Mouse (Mus musculus): ENCODE measurements at regions not wholly inside any gene's neighbourhood (a gene's known extent, or its start where the extent isn't known, plus 50 kb on each side); places are given as distances from the start of the nearest gene placed in this dataset.

GRCm38 (mm10) chr8:31518903-31519302, 1909.6 kb upstream of the 5930422O12Rik start:
- H3K27me3 ChIP-seq (ENCODE audit: control insufficient read depth, insufficient read depth, low read length), result no peaks in the 10 kb centered on the region

GRCm38 (mm10) chr8:31520991-31521448, 1907.5 kb upstream of the 5930422O12Rik start:
- Histone ChIP-seq H3K4me1 (ENCODE audit: control insufficient read depth, insufficient read depth, low read length) (peaks cover 6% of the 10 kb centered on the region), H3K27me3 (ENCODE audit: control insufficient read depth, insufficient read depth, low read length) (no peaks in the 10 kb centered on the region), H3K79me2 (ENCODE audit: control insufficient read depth, insufficient read depth, low read length) (no peaks in the 10 kb centered on the region), H3K4me3 (ENCODE audit: insufficient read depth, low read depth, low read length) (no peak overlapping the region), H3K36me3 (ENCODE audit: control insufficient read depth, insufficient read depth, low read length) (no peaks in the 10 kb centered on the region), H3K9ac (ENCODE audit: low read depth, low read length) (no peak overlapping the region), H3K27ac (replicated peaks; ENCODE audit: insufficient read depth, low read depth, low read length) (peak overlapping the region; percentile 71)
- WGBS, result 17% methylated on average over 2 of the region's 2 CpGs
- TF ChIP-seq CTCF (IDR thresholded peaks at IDR 0.05; ENCODE audit: low read depth, low read length) (no peak), POLR2A (IDR thresholded peaks at IDR 0.05; ENCODE audit: extremely low read depth, insufficient read depth, low read length) (no peak)
- DNase-seq (ENCODE audit: extremely low read depth, low read depth, low spot score), result peak; percentile 92

More at GRCm38 (mm10) chr8:31518903-31519302, 1909.6 kb upstream of the 5930422O12Rik start:
- Histone ChIP-seq H3K4me3 (ENCODE audit: insufficient read depth, low read depth, low read length) (no peak overlapping the region), H3K4me1 (ENCODE audit: control insufficient read depth, insufficient read depth, low read length) (peaks cover 6% of the 10 kb centered on the region), H3K79me2 (ENCODE audit: control insufficient read depth, insufficient read depth, low read length) (no peaks in the 10 kb centered on the region), H3K9ac (ENCODE audit: low read depth, low read length) (no peak overlapping the region), H3K36me3 (ENCODE audit: control insufficient read depth, insufficient read depth, low read length) (no peaks in the 10 kb centered on the region), H3K27ac (replicated peaks; ENCODE audit: insufficient read depth, low read depth, low read length) (no peak overlapping the region)
- WGBS, result 56% methylated on average over 1 of the region's 1 CpGs
- no peak for TF ChIP-seq POLR2A (IDR thresholded peaks at IDR 0.05; ENCODE audit: extremely low read depth, insufficient read depth, low read length)
- TF ChIP-seq CTCF (IDR thresholded peaks at IDR 0.05; ENCODE audit: low read depth, low read length), result no peak
- DNase-seq (ENCODE audit: extremely low read depth, low read depth, low spot score), result peak; percentile 30

- TF ChIP-seq POLR2A (IDR thresholded peaks at IDR 0.05; ENCODE audit: extremely low read depth, insufficient read depth, low read length) (no peak), CTCF (IDR thresholded peaks at IDR 0.05; ENCODE audit: low read depth, low read length) (no peak)
- no peaks in the 10 kb centered on the region for H3K27me3 ChIP-seq (ENCODE audit: control insufficient read depth, insufficient read depth, low read length)
- H3K9ac ChIP-seq (ENCODE audit: low read depth, low read length), result no peak overlapping the region
- no peaks in the 10 kb centered on the region for H3K79me2 ChIP-seq (ENCODE audit: control insufficient read depth, insufficient read depth, low read length)
- 45% methylated on average over 5 of the region's 5 CpGs for WGBS
- no peaks in the 10 kb centered on the region for H3K36me3 ChIP-seq (ENCODE audit: control insufficient read depth, insufficient read depth, low read length)
- DNase-seq (ENCODE audit: extremely low read depth, low read depth, low spot score), result peak; percentile 74
- H3K4me1 ChIP-seq (ENCODE audit: control insufficient read depth, insufficient read depth, low read length), result peaks cover 6% of the 10 kb centered on the region
- H3K4me3 ChIP-seq (ENCODE audit: insufficient read depth, low read depth, low read length), result no peak overlapping the region
- no peak overlapping the region for H3K27ac ChIP-seq (replicated peaks; ENCODE audit: insufficient read depth, low read depth, low read length)
Measured at GRCm38 (mm10) chr8:31525071-31525470, 1903.4 kb upstream of the 5930422O12Rik start.

GRCm38 (mm10) chr8:31539251-31539650, 1889.3 kb upstream of the 5930422O12Rik start:
- Histone ChIP-seq H3K9ac (ENCODE audit: low read depth, low read length) (no peak overlapping the region), H3K36me3 (ENCODE audit: control insufficient read depth, insufficient read depth, low read length) (no peaks in the 10 kb centered on the region), H3K79me2 (ENCODE audit: control insufficient read depth, insufficient read depth, low read length) (no peaks in the 10 kb centered on the region), H3K4me3 (ENCODE audit: insufficient read depth, low read depth, low read length) (no peak overlapping the region), H3K27me3 (ENCODE audit: control insufficient read depth, insufficient read depth, low read length) (no peaks in the 10 kb centered on the region), H3K4me1 (ENCODE audit: control insufficient read depth, insufficient read depth, low read length) (no peaks in the 10 kb centered on the region), H3K27ac (replicated peaks; ENCODE audit: insufficient read depth, low read depth, low read length) (no peak overlapping the region)
- no peak for DNase-seq (ENCODE audit: extremely low read depth, low read depth, low spot score)
- no peak for TF ChIP-seq POLR2A (IDR thresholded peaks at IDR 0.05; ENCODE audit: extremely low read depth, insufficient read depth, low read length)
- no peak for TF ChIP-seq CTCF (IDR thresholded peaks at IDR 0.05; ENCODE audit: low read depth, low read length)
- WGBS, result 85% methylated on average over 3 of the region's 3 CpGs

GRCm38 (mm10) chr8:31541646-31542045, 1886.9 kb upstream of the 5930422O12Rik start:
- no peaks in the 10 kb centered on the region for H3K27me3 ChIP-seq (ENCODE audit: control insufficient read depth, insufficient read depth, low read length)
- DNase-seq (ENCODE audit: extremely low read depth, low read depth, low spot score), result no peak
- 36% methylated on average over 4 of the region's 4 CpGs for WGBS
- H3K36me3 ChIP-seq (ENCODE audit: control insufficient read depth, insufficient read depth, low read length), result no peaks in the 10 kb centered on the region
- H3K9ac ChIP-seq (ENCODE audit: low read depth, low read length), result no peak overlapping the region
- H3K4me1 ChIP-seq (ENCODE audit: control insufficient read depth, insufficient read depth, low read length), result no peaks in the 10 kb centered on the region
- no peak overlapping the region for H3K27ac ChIP-seq (replicated peaks; ENCODE audit: insufficient read depth, low read depth, low read length)
- H3K79me2 ChIP-seq (ENCODE audit: control insufficient read depth, insufficient read depth, low read length), result no peaks in the 10 kb centered on the region
- TF ChIP-seq CTCF (IDR thresholded peaks at IDR 0.05; ENCODE audit: low read depth, low read length), result no peak
- no peak for TF ChIP-seq POLR2A (IDR thresholded peaks at IDR 0.05; ENCODE audit: extremely low read depth, insufficient read depth, low read length)
- no peak overlapping the region for H3K4me3 ChIP-seq (ENCODE audit: insufficient read depth, low read depth, low read length)

GRCm38 (mm10) chr8:31574136-31574535, 1854.4 kb upstream of the 5930422O12Rik start:
- no peak for TF ChIP-seq POLR2A (IDR thresholded peaks at IDR 0.05; ENCODE audit: extremely low read depth, insufficient read depth, low read length)
- no peak for TF ChIP-seq CTCF (IDR thresholded peaks at IDR 0.05; ENCODE audit: low read depth, low read length)
- H3K27me3 ChIP-seq (ENCODE audit: control insufficient read depth, insufficient read depth, low read length), result no peaks in the 10 kb centered on the region
- DNase-seq (ENCODE audit: extremely low read depth, low read depth, low spot score), result no peak
- no peak overlapping the region for H3K9ac ChIP-seq (ENCODE audit: low read depth, low read length)
- no peak overlapping the region for H3K27ac ChIP-seq (replicated peaks; ENCODE audit: insufficient read depth, low read depth, low read length)
- no peaks in the 10 kb centered on the region for H3K79me2 ChIP-seq (ENCODE audit: control insufficient read depth, insufficient read depth, low read length)
- H3K36me3 ChIP-seq (ENCODE audit: control insufficient read depth, insufficient read depth, low read length), result no peaks in the 10 kb centered on the region
- no peak overlapping the region for H3K4me3 ChIP-seq (ENCODE audit: insufficient read depth, low read depth, low read length)
- no peaks in the 10 kb centered on the region for H3K4me1 ChIP-seq (ENCODE audit: control insufficient read depth, insufficient read depth, low read length)

All from liver, adult 2 months (tissue).